Mouse (Mus musculus): ENCODE measurements around the gene Egln1. TPM values are rescaled to one million over a fixed set of nuclear protein-coding genes. Genes with fewer than 3 reads are reported as not detected.

Egln1 gene
- total RNA-seq, 2 experiments from 2014 or later, result 66.7 to 68.4 TPM

DNA sequence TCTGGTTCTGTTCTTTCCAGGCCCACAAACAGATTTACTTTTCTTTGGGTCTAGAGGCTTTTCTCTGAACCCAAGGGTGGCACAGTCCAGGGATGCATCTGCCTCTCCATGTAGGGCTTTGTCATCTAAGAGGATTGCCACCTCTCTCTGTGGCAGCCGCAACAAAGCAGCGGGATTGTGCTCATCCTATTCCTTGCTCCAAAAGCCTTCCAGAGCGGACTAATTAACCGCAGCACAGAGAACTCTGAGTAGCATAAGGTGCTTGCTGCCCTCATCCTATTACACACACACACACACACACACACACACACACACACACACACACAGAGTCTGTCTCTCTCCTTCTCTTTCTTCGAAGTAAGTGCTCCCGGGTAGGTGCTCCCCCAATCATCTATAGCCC lies 5.3 kb downstream of the Egln1 start:
- Histone ChIP-seq H3K27ac (no peak overlapping the region), H3K4me3 (no peak overlapping the region)
- intact Hi-C loops (cut with DNase I), result no loop called here
- DNase-seq (ENCODE audit: extremely low spot score in 1 of 2, low spot score in 2 of 2), result no peak
- no peak for TF ChIP-seq CTCF (IDR thresholded peaks at IDR 0.05)

DNA sequence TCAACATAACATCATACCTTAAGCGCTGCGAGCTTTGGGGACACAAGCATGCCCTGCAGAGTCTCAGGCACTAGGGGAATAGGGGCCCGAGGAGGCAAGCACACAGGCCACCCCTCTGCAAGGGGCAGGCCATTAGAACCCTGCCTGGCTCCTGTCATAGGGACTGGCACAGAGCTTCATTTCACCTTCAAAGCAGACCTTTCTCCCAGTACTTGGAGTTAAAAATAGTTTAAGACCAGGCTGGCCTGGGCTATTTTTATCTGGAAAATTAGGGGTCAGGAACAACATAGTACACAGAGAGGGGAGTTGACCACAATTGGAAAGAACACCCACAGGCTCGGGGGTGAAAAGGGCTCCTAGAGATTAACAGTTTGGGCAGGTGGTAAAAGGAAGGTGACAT lies 11.8 kb downstream of the Egln1 start:
- intact Hi-C loops (cut with DNase I), result no loop called here
- no peak for DNase-seq (ENCODE audit: extremely low spot score in 1 of 2, low spot score in 2 of 2)
- no peak overlapping the region for H3K27ac ChIP-seq
- H3K4me3 ChIP-seq, result no peak overlapping the region
- no peak for TF ChIP-seq CTCF (IDR thresholded peaks at IDR 0.05)

DNA sequence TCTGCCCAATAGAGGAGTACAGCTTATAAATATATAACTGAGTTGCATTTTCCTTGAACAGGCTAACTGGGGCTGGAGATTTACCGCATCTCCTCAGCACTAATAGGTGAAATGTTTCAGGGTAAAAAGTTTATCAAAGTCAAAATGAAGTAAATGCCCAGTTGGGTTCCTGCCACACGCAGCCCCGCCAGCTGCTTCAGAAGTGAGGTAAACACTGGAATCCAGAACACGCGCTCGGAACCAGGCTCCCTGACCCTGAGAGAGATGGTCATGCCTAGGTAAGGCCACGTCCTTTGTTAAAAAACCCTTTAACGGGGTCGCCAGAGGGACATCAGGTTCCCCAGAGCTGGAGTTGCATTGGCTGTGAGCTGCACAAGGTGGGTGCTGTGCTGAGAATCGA lies 12.4 kb downstream of the Egln1 start:
- Histone ChIP-seq H3K4me3 (no peak overlapping the region), H3K27ac (no peak overlapping the region)
- DNase-seq (ENCODE audit: extremely low spot score in 1 of 2, low spot score in 2 of 2), result no peak
- intact Hi-C loops (cut with DNase I), result no loop called here
- no peak for TF ChIP-seq CTCF (IDR thresholded peaks at IDR 0.05)

DNA sequence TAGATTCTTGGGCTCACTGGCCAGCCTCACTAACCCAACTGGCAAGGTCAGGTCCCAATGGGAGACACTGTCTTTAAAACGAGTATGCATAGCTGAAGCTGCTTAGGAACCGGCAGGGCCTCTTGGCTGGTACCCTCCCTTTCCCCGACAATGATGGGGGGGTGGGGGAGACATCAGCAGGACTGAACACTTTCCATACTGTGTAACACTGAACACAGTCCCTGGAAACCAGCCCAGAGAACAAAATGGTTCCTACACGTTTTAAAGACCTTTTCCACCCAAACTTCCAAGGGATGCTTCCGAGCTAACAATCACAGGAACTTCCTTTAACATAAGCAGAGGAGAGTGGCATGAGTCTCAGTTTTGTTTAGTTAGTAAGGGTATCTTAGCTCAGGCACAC lies 14.0 kb downstream of the Egln1 start:
- Histone ChIP-seq H3K27ac (no peak overlapping the region), H3K4me3 (no peak overlapping the region)
- no peak for TF ChIP-seq CTCF (IDR thresholded peaks at IDR 0.05)
- DNase-seq (ENCODE audit: extremely low spot score in 1 of 2, low spot score in 2 of 2), result no peak
- intact Hi-C loops (cut with DNase I), result no loop called here

DNA sequence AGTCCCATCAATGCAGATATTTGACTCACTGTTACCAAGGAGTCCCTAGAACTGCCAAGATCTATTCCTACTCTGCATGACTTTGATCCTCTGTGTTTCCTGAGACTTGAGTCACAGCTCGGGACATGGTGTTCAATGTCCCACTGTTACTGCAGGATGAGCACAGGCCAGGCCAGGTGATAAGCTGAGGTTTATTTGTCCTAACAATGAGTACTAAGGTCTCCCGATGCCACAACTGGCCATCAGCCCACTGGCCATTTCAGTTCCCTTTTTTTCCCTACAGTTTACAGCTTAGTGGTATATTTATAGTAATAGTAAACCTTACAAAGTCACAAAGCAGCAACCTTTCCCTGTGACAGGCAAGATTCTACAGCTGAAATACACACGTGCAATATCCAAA lies 16.7 kb downstream of the Egln1 start:
- DNase-seq (ENCODE audit: extremely low spot score in 1 of 2, low spot score in 2 of 2), result no peak
- Histone ChIP-seq H3K27ac (no peak overlapping the region), H3K4me3 (no peak overlapping the region)
- intact Hi-C loops (cut with DNase I), result no loop called here
- TF ChIP-seq CTCF (IDR thresholded peaks at IDR 0.05), result no peak

DNA sequence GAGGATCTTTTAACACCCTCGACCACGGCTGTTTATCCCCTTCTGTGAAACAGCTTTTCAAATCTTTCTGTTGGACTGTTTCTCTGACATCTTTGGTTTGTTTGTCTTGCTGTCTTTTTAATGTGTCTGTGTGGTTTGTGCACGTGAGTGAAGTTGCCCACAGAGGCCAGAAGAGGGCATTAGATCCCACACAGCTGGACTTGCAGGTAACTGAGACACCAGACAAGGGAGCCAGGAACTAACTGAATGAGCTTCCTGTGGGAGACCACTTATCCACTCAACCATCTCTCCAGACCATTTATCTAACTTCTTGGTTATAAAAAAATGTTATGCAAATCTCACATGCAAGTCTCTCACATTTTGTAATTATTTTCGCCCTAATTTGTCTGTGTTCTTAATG lies 18.5 kb downstream of the Egln1 start:
- intact Hi-C loops (cut with DNase I), result no loop called here
- no peak for DNase-seq (ENCODE audit: extremely low spot score in 1 of 2, low spot score in 2 of 2)
- H3K27ac ChIP-seq, result no peak overlapping the region
- no peak overlapping the region for H3K4me3 ChIP-seq
- TF ChIP-seq CTCF (IDR thresholded peaks at IDR 0.05), result peak; percentile 15

DNA sequence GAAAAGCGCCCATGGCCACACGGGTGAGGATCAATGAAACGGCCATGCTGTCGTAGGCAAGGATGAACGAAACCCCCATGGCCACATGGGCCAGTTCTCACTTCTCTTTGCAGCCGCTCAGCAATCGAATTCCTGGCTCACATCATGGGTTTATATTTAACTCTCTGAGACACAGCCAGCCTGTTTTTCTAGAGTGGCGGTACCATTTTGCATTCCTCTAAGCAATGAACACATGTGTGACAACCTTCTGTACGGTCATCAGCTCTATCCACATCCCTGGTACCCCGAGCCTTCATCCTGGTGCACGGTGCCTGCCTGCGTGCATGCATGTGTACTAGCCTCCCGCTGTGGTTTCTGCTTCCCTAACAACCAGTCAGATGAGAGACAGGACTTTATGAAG lies 19.0 kb downstream of the Egln1 start:
- no peak for TF ChIP-seq CTCF (IDR thresholded peaks at IDR 0.05)
- intact Hi-C loops (cut with DNase I), result no loop called here
- no peak for DNase-seq (ENCODE audit: extremely low spot score in 1 of 2, low spot score in 2 of 2)
- no peak overlapping the region for H3K27ac ChIP-seq
- no peak overlapping the region for H3K4me3 ChIP-seq

DNA sequence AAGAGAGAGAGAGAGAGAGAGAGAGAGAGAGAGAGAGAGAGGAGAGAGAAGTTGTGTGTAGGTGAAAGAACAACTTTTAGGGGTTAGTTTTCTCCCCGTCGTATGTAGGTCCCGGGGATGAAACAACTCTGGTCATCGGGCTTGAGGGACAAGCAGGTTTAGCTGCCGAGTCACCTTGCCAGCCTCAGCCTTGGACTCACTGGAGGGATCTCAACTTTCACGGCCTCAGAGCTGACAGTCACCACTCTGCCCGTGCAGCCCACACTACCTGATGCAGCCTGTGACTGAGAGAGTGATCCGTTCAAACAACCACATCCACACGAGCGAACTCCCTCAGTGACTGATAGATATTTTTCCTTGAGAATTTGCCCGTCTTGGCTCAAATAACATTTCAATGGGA lies 20.1 kb downstream of the Egln1 start:
- no peak for DNase-seq (ENCODE audit: extremely low spot score in 1 of 2, low spot score in 2 of 2)
- no peak for TF ChIP-seq CTCF (IDR thresholded peaks at IDR 0.05)
- intact Hi-C loops (cut with DNase I), result no loop called here
- no peak overlapping the region for H3K4me3 ChIP-seq
- H3K27ac ChIP-seq, result no peak overlapping the region

DNA sequence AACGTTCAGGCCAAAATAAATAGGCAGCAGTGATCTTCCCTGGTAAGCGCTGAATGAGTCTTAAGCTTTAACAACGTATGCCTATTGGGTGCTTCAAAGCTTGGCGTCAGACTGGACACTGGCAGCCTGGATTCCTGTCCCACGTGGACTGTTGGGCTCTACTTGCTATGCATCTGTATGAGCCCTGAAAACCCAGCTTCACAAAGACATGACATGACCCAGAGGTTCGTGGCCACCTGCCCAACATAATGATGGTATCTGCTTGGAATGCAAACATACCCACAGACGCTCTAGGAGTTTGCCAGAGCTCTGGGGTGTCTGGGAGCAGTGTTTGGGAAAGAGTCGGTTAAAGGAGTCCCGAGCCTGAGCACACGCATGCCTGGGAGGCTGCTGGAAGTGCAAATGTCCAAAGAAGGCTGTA lies 22.8 kb downstream of the Egln1 start:
- no peak overlapping the region for H3K27ac ChIP-seq
- DNase-seq (ENCODE audit: extremely low spot score in 1 of 2, low spot score in 2 of 2), result no peak
- TF ChIP-seq CTCF (IDR thresholded peaks at IDR 0.05), result no peak
- intact Hi-C loops (cut with DNase I), result no loop called here
- H3K4me3 ChIP-seq, result no peak overlapping the region

DNA sequence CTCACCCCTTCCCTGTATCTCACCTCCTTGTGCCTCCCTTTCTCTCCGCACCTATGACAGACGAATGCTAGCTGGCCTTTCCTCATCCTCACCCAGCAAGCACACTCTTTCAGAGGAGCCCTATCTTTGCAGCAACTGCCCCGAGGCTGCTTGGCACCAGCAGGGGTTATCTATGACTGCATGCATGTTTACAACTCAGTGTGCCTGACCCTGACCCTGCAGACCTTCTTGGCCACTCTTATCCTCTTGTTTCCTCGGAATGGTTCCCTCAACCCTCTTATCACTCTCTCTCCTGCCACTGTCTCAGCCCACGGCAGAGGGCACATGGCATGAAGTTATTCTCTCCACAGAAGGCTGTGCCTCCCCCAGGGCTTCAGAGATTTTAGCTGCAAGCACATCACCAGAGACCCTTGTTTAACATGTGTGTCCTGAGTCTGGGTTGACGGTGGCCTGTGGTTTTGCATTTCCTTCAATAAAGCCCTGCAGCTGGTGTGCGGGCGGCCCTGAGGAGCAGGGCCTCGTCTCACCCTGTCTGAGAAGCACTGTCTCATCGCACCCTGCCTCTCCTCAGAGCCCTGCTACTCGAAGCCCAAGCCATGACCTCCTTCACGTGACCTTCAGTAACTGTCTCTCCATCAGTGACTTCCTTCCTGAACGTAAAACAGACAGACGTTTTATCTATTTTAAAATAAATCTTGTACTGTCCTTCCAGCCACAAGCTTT lies 23.4 kb downstream of the Egln1 start:
- H3K4me3 ChIP-seq, result no peak overlapping the region
- no peak for TF ChIP-seq CTCF (IDR thresholded peaks at IDR 0.05)
- no peak for DNase-seq (ENCODE audit: extremely low spot score in 1 of 2, low spot score in 2 of 2)
- intact Hi-C loops (cut with DNase I), result no loop called here
- 0 out of 2 replicates have a peak overlapping the region, but pooled peaks have one; percentile 2 for H3K27ac ChIP-seq

DNA sequence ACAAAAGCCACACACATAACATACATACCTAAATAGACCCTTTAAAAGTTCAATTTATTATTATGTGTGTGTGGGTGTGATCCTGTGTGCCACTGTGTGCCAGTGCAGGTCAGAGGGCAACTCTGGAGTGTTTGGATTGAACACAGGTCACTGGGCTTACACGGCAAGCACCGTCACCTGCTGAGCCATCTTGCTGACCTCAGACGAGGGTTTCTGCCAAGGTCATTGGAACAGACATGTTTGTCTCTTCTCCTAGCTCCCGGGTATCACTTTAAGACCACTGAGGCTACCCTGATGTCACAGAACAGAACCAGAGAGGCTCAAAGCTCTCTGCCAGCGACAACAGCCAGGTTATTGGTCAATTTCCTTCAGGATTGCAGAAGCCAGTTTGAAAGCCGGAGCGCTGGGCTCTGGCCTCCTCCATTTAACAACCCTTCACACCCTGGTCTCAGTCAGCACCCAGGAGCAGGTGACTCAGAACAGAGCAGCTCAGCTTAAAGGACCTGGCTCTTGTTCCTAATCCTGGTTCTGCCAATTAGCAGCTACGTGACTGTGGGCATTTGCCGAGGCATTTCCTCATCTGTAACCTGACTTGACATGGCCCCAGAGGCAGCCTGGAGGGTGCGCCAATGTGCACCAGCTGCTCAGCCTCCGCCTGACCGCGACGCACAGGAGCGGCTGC lies 25.0 kb downstream of the Egln1 start:
- TF ChIP-seq CTCF (IDR thresholded peaks at IDR 0.05), result no peak
- no peak for DNase-seq (ENCODE audit: extremely low spot score in 1 of 2, low spot score in 2 of 2)
- no peak overlapping the region for H3K27ac ChIP-seq
- intact Hi-C loops (cut with DNase I), result no loop called here
- no peak overlapping the region for H3K4me3 ChIP-seq

DNA sequence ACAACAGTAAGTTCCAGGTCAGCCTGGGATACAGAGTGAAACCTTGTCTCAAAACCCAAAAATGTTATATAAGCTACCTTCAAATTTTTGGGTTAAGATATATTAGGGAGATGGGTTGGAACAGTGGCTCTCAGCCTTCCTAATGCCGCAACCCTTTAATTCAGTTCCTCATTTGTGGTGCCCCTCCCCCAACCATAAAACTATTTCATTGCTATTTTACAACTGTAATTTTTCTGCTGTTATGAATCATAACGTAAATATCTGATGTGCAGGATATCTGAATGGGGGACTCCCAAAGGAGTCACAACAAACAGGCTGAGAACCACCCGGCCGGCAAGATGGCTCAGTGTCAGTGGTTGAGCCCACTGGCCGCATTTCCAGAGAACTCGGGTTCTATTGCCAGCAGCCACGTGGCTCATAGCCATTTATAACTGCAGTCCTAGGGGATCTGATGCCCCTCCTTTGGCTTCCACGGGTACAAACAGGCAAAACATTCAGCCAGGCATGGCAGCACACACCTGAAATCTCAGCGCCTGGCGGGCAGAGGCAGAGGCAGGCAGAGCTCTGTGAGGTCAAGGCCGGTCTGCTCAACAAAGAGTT lies 26.5 kb downstream of the Egln1 start:
- intact Hi-C loops (cut with DNase I), result no loop called here
- H3K4me3 ChIP-seq, result no peak overlapping the region
- no peak for DNase-seq (ENCODE audit: extremely low spot score in 1 of 2, low spot score in 2 of 2)
- TF ChIP-seq CTCF (IDR thresholded peaks at IDR 0.05), result no peak
- peak overlapping the region; percentile 24; the same call in 1 of the 2 replicates for H3K27ac ChIP-seq

Measured in left cerebral cortex, adult 2 months (tissue).